Mouse (Mus musculus) left cerebral cortex, adult 8-10 months (tissue): ENCODE measurements at regions not wholly inside any gene's neighbourhood (a gene's known extent, or its start where the extent isn't known, plus 50 kb on each side); places are given as distances from the start of the nearest gene placed in this dataset.

Experiments
- DNase-seq, 2 experiments: peaks; one replicate each; pipeline ENCODE4 v3.0.0; 2022; ENCODE audit warnings: low spot score in 2 of 2

GRCm38 (mm10) chr2:9791970-9792369 is 89.1 kb upstream of the 4930412O13Rik start:
- DNase-seq, result no peak

DNA sequence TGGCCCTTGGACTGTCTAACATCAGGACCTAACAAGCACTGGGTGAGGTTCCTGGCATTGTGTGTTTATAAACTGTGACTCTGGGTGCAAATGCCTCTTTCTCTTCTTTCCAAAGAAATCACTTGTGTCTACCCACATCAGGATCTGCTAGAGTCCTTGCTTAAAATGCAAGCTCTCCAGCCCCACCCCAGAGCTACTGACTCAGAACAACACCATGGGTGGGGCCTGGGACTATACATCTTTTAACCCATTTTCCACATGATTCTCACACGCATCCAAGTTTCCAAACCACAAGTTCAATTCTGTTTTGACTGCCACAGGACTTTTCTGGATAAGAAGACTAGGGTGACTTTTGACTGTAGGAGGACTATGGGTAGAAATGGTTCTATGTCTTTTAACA is 88.7 kb upstream of the 4930412O13Rik start:
- no peak for DNase-seq

GRCm38 (mm10) chr2:9795401-9795800 is 85.7 kb upstream of the 4930412O13Rik start:
- DNase-seq, result no peak

GRCm38 (mm10) chr2:9801484-9801883 is 79.6 kb upstream of the 4930412O13Rik start:
- DNase-seq, result no peak

GRCm38 (mm10) chr2:9804306-9804705 is 76.7 kb upstream of the 4930412O13Rik start:
- DNase-seq, result peak in 1 of 2 experiments; percentile 5

- DNase-seq, result no peak
Measured at GRCm38 (mm10) chr2:9805590-9805989, 75.5 kb upstream of the 4930412O13Rik start.
